Mouse (Mus musculus) CH12.LX (cell line): Measurements from ENCODE around the gene Cpne5.

Source experiments
- CTCF ChIP-seq, 2 experiments: IDR thresholded peaks in 1 of 2; conservative IDR thresholded peaks in 1 of 2; 2 replicates each; pipeline ENCODE4 v1.5.1; 2011 to 2012; ENCODE audit warnings: low read depth in 2 of 2, low read length in 2 of 2, improper control_type of control experiment in 1 of 2, inconsistent platforms in 1 of 2, mild to moderate bottlenecking in 1 of 2, moderate library complexity in 1 of 2
- ELF1 ChIP-seq: IDR thresholded peaks from 2 replicates; pipeline ENCODE4 v1.6.1; 2014; ENCODE audit warnings: low read depth, mild to moderate bottlenecking, inconsistent platforms, low read length, improper control_type of control experiment
- EP300 ChIP-seq: IDR thresholded peaks from 2 replicates; pipeline ENCODE4 v1.6.1; 2011; ENCODE audit warnings: low read length, improper control_type of control experiment
- IRF4 ChIP-seq: IDR thresholded peaks from 2 replicates; pipeline ENCODE4 v1.6.1; 2014; ENCODE audit warnings: low read depth, mild to moderate bottlenecking, inconsistent platforms, low read length, improper control_type of control experiment
- JUND ChIP-seq: conservative IDR thresholded peaks from 2 replicates; pipeline ENCODE4 v1.6.1; 2011; ENCODE audit warnings: low read depth, low read length, improper control_type of control experiment
- MAFK ChIP-seq: IDR thresholded peaks from 2 replicates; pipeline ENCODE4 v1.6.1; 2011; ENCODE audit warnings: low read length, improper control_type of control experiment; ENCODE audit not compliant: insufficient replicate concordance
- POLR2A ChIP-seq: IDR thresholded peaks from 2 replicates; pipeline ENCODE4 v1.6.1; 2011; ENCODE audit warnings: low read depth, mild to moderate bottlenecking, improper control_type of control experiment, low read length
- UBTF ChIP-seq: IDR thresholded peaks from 2 replicates; pipeline ENCODE4 v1.6.1; 2012; ENCODE audit warnings: low read depth, mild to moderate bottlenecking, inconsistent platforms, low read length, improper control_type of control experiment, moderate library complexity
- ZC3H11A ChIP-seq: IDR thresholded peaks from 2 replicates; pipeline ENCODE4 v1.6.1; 2012; ENCODE audit warnings: low read depth, mild to moderate bottlenecking, inconsistent platforms, low read length, improper control_type of control experiment
- ZNF384 ChIP-seq: IDR thresholded peaks from 2 replicates; pipeline ENCODE4 v1.6.1; 2012; ENCODE audit warnings: low read depth, low read length, improper control_type of control experiment, inconsistent platforms

DNA sequence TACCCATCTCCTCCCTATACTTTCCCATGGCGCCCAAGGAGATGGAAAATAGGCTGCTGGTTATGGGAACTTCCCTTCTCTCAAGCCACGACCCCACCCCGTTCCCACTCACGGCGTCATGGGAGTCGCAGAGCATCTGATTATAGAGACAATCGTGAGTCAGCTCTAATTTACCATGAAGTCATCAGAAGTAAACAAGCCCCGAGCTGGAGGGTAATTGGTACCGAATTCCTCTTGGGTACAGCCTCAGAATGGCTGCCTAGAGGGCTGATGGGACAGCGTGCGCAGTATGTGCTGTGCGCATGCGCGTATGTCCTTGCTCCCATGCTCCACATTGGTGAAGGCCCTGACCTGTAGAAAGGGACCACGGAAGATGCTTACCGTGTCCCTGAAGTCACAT, 81.6 kb downstream of the Cpne5 start:
- TF ChIP-seq JUND (no peak), ZNF384 (no peak), ELF1 (no peak), UBTF (no peak), MAFK (no peak), POLR2A (no peak), EP300 (no peak), CTCF (conservative IDR thresholded peaks at IDR 0.05 in 1 of 2, IDR thresholded peaks at IDR 0.05 in 1 of 2; ENCODE audit: low read depth in 2 of 2, low read length in 2 of 2) (no peak), IRF4 (no peak), ZC3H11A (no peak)
